Mouse (Mus musculus): ENCODE measurements around the gene Slc1a1. TPM values are rescaled to one million over a fixed set of nuclear protein-coding genes. Genes with fewer than 3 reads are reported as not detected.

The Slc1a1 gene
- total and polyA plus RNA-seq, 2 experiments from 2014 or later = 3.7 to 14.1 TPM

DNA sequence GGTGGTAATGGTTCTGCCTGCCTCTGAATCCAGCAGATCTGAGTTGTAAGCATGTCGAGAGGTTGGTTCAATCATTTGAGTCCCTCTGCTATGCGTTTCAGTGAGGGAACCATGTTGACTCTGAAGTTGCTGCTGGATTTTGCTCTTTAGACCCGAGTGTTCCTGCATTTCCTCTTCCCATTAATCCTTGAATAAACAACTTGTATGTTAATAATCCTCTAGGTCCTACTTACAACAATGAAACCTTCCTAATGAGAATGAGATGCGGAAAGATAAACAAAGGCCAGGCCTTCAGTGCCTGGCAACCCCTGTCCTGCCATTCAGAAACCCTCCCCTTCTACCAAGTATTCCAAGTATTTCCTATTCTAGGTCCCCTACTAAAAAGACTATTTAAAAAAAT lies 81.6 kb downstream of the Slc1a1 start:
- ATAC-seq (ENCODE audit: insufficient read depth, low read depth) = no peak
- H3K27me3 ChIP-seq (ENCODE audit: control insufficient read depth, insufficient read depth, low read length) = no peaks in the 10 kb centered on the region
- no peak for TF ChIP-seq EP300 (IDR thresholded peaks at IDR 0.05; ENCODE audit: low read depth)
- no peak for TF ChIP-seq CTCF (IDR thresholded peaks at IDR 0.05; ENCODE audit: low read depth)
- WGBS = 66% methylated on average over 4 of the region's 4 CpGs
- no peaks in the 10 kb centered on the region for H3K9me3 ChIP-seq (replicated peaks; ENCODE audit: control insufficient read depth, low read length)
- H3K4me2 ChIP-seq (ENCODE audit: low read depth, low read length) = no peak overlapping the region
- no peak for DNase-seq (ENCODE audit: low spot score)
- no peaks in the 10 kb centered on the region for H3K36me3 ChIP-seq (replicated peaks; ENCODE audit: control insufficient read depth, insufficient read depth, low read length)
- H3K9ac ChIP-seq (replicated peaks; ENCODE audit: low read depth, low read length) = no peak overlapping the region
- H3K4me1 ChIP-seq (ENCODE audit: control insufficient read depth, insufficient read depth) = no peaks in the 10 kb centered on the region
- no peak overlapping the region for H3K27ac ChIP-seq (ENCODE audit: low read depth)
- no peak overlapping the region for H3K4me3 ChIP-seq (ENCODE audit: low read depth, low read length)

DNA sequence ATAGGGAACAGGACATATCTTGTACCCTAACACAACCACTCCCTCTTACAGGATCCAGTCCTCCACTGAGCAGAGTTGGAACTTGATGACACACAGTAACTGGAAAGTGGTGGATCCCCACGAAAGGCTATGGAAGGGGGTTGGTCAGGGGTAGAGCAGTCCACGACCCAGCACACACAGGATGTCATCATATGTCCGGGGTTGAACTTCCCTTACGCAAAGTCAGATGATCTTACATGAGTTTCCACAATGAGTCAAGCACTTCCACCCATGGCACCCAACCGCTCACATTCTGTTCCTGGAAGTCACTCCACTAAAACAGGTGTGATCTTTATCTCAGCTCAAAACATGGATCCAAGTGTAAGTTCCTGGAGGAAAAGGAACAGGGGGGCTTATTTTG lies 83.0 kb downstream of the Slc1a1 start:
- no peak overlapping the region for H3K9ac ChIP-seq (replicated peaks; ENCODE audit: low read depth, low read length)
- no peak for DNase-seq (ENCODE audit: low spot score)
- no peak for TF ChIP-seq EP300 (IDR thresholded peaks at IDR 0.05; ENCODE audit: low read depth)
- TF ChIP-seq CTCF (IDR thresholded peaks at IDR 0.05; ENCODE audit: low read depth) = no peak
- H3K36me3 ChIP-seq (replicated peaks; ENCODE audit: control insufficient read depth, insufficient read depth, low read length) = no peaks in the 10 kb centered on the region
- no peaks in the 10 kb centered on the region for H3K27me3 ChIP-seq (ENCODE audit: control insufficient read depth, insufficient read depth, low read length)
- H3K9me3 ChIP-seq (replicated peaks; ENCODE audit: control insufficient read depth, low read length) = no peaks in the 10 kb centered on the region
- H3K4me3 ChIP-seq (ENCODE audit: low read depth, low read length) = no peak overlapping the region
- WGBS = 84% methylated on average over 5 of the region's 5 CpGs
- no peak overlapping the region for H3K27ac ChIP-seq (ENCODE audit: low read depth)
- H3K4me1 ChIP-seq (ENCODE audit: control insufficient read depth, insufficient read depth) = no peaks in the 10 kb centered on the region
- no peak for ATAC-seq (ENCODE audit: insufficient read depth, low read depth)
- H3K4me2 ChIP-seq (ENCODE audit: low read depth, low read length) = no peak overlapping the region

DNA sequence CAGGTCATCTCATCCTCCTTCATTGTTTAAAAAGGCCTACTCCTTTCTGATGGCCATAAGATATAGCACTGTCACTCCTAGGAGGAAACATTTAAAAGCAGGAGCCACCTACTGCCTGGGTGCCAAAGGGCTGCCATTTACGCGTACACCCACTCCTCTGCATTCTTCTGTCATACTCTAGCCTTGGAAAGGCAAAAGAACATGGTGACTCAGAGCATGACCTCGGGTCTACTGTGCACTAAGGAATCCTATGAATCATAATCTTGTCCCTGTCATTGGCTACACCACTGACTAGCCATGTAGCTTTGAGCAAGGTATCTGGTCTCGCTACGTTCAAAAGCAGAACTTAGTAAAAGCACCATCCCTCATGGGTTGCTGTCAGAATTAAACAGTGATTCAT lies 91.5 kb downstream of the Slc1a1 start:
- Histone ChIP-seq H3K9ac (replicated peaks; ENCODE audit: low read depth, low read length) (no peak overlapping the region), H3K27ac (ENCODE audit: low read depth) (no peak overlapping the region), H3K27me3 (ENCODE audit: control insufficient read depth, insufficient read depth, low read length) (no peaks in the 10 kb centered on the region), H3K4me3 (ENCODE audit: low read depth, low read length) (no peak overlapping the region), H3K4me1 (ENCODE audit: control insufficient read depth, insufficient read depth) (peaks cover 11% of the 10 kb centered on the region; the same call in 1 of the 2 replicates), H3K36me3 (replicated peaks; ENCODE audit: control insufficient read depth, insufficient read depth, low read length) (no peaks in the 10 kb centered on the region), H3K4me2 (ENCODE audit: low read depth, low read length) (no peak overlapping the region), H3K9me3 (replicated peaks; ENCODE audit: control insufficient read depth, low read length) (no peaks in the 10 kb centered on the region)
- DNase-seq (ENCODE audit: low spot score) (no peak), ATAC-seq (ENCODE audit: insufficient read depth, low read depth) (no peak)
- WGBS = 86% methylated on average over 5 of the region's 5 CpGs
- TF ChIP-seq EP300 (IDR thresholded peaks at IDR 0.05; ENCODE audit: low read depth) = no peak
- no peak for TF ChIP-seq CTCF (IDR thresholded peaks at IDR 0.05; ENCODE audit: low read depth)

DNA sequence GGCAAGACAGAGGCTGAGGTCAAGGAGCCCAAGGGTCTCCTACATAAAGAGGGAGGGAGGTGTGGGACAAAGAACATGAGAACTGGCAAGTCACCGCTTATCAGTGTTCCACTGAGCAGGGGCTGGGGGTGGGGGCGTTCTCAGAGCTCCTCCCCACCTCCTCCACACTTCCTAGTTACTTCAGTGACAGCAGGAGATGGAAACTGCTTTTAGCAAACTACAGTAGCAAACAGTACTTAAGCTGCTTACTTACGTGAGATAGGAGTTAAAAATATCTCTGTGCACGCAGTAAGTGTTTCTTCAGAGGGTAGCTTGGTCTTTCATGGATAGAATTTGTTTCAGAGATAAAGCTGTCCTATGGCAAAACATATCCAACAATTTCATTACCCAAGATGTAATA lies 92.5 kb downstream of the Slc1a1 start:
- H3K27me3 ChIP-seq (ENCODE audit: control insufficient read depth, insufficient read depth, low read length) = no peaks in the 10 kb centered on the region
- 0 out of 2 replicates have a peak, but pooled peaks have one; percentile 11 for ATAC-seq (ENCODE audit: insufficient read depth, low read depth)
- no peak overlapping the region for H3K9ac ChIP-seq (replicated peaks; ENCODE audit: low read depth, low read length)
- H3K4me2 ChIP-seq (ENCODE audit: low read depth, low read length) = no peak overlapping the region
- H3K9me3 ChIP-seq (replicated peaks; ENCODE audit: control insufficient read depth, low read length) = no peaks in the 10 kb centered on the region
- H3K36me3 ChIP-seq (replicated peaks; ENCODE audit: control insufficient read depth, insufficient read depth, low read length) = no peaks in the 10 kb centered on the region
- no peak overlapping the region for H3K4me3 ChIP-seq (ENCODE audit: low read depth, low read length)
- peak overlapping the region; percentile 41; the same call in 1 of the 2 replicates for H3K27ac ChIP-seq (ENCODE audit: low read depth)
- no peak for TF ChIP-seq EP300 (IDR thresholded peaks at IDR 0.05; ENCODE audit: low read depth)
- TF ChIP-seq CTCF (IDR thresholded peaks at IDR 0.05; ENCODE audit: low read depth) = no peak
- H3K4me1 ChIP-seq (ENCODE audit: control insufficient read depth, insufficient read depth) = peaks cover 11% of the 10 kb centered on the region; the same call in 1 of the 2 replicates
- 10% methylated on average over 4 of the region's 4 CpGs for whole genome bisulfite sequencing
- peak; percentile 15 for DNase-seq (ENCODE audit: low spot score)

DNA sequence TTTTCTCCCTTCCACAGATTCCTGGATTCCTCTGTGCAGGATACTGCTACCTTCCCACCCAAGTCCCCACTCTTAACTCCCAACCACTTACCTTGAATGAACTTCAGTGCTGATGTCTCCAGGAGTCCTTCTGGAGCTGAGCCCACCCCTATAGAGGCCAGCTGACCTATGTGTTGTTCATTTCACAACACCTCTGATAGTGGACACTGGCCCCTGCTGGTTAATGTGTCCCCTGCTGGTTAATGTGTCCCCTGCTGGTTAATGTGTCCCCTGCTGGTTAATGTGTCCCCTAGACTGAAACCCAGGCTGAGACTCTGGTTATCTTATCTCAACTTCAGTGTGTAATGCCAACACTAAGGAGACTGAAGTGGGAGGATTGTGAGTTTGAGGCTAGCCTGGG lies 94.2 kb downstream of the Slc1a1 start:
- Histone ChIP-seq H3K4me3 (ENCODE audit: low read depth, low read length) (no peak overlapping the region), H3K9ac (replicated peaks; ENCODE audit: low read depth, low read length) (no peak overlapping the region), H3K36me3 (replicated peaks; ENCODE audit: control insufficient read depth, insufficient read depth, low read length) (no peaks in the 10 kb centered on the region), H3K27ac (ENCODE audit: low read depth) (no peak overlapping the region), H3K9me3 (replicated peaks; ENCODE audit: control insufficient read depth, low read length) (no peaks in the 10 kb centered on the region), H3K27me3 (ENCODE audit: control insufficient read depth, insufficient read depth, low read length) (no peaks in the 10 kb centered on the region), H3K4me2 (ENCODE audit: low read depth, low read length) (no peak overlapping the region), H3K4me1 (ENCODE audit: control insufficient read depth, insufficient read depth) (peaks cover 11% of the 10 kb centered on the region; the same call in 1 of the 2 replicates)
- TF ChIP-seq EP300 (IDR thresholded peaks at IDR 0.05; ENCODE audit: low read depth) (no peak), CTCF (IDR thresholded peaks at IDR 0.05; ENCODE audit: low read depth) (no peak)
- DNase-seq (ENCODE audit: low spot score) (no peak), ATAC-seq (ENCODE audit: insufficient read depth, low read depth) (no peak)

DNA sequence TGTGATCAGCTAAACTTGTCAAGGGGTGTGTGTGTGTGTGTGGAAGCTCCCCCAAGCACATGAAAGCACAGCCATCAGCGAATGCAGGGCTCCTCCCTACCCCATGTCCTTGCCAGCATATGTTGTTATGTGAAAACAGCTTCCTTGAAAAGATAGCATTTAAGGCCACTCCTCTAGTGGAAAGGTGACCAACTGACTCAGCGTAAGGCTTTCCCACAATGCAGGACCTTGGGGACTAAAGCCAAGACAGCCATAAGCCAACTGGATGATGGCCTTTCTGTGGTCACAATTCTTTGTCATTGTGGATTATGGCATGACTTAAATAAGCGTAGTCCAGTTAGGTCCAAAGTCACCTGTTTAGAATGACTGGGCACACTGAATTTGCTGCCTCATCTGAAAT lies 100.0 kb downstream of the Slc1a1 start:
- WGBS = 76% methylated on average over 3 of the region's 3 CpGs
- DNase-seq (ENCODE audit: low spot score) (no peak), ATAC-seq (ENCODE audit: insufficient read depth, low read depth) (no peak)
- TF ChIP-seq EP300 (IDR thresholded peaks at IDR 0.05; ENCODE audit: low read depth) (no peak), CTCF (IDR thresholded peaks at IDR 0.05; ENCODE audit: low read depth) (no peak)
- H3K9ac ChIP-seq (replicated peaks; ENCODE audit: low read depth, low read length) = no peak overlapping the region
- H3K4me1 ChIP-seq (ENCODE audit: control insufficient read depth, insufficient read depth) = 0 out of 2 replicates have a peak, but pooled peaks cover 5% of the 10 kb centered on the region
- H3K9me3 ChIP-seq (replicated peaks; ENCODE audit: control insufficient read depth, low read length) = no peaks in the 10 kb centered on the region
- H3K27me3 ChIP-seq (ENCODE audit: control insufficient read depth, insufficient read depth, low read length) = no peaks in the 10 kb centered on the region
- no peak overlapping the region for H3K4me3 ChIP-seq (ENCODE audit: low read depth, low read length)
- H3K4me2 ChIP-seq (ENCODE audit: low read depth, low read length) = no peak overlapping the region
- H3K36me3 ChIP-seq (replicated peaks; ENCODE audit: control insufficient read depth, insufficient read depth, low read length) = peaks cover 10% of the 10 kb centered on the region; the same call in 1 of the 2 replicates
- H3K27ac ChIP-seq (ENCODE audit: low read depth) = no peak overlapping the region

Data from heart, postnatal 0 days (tissue).